Mouse (Mus musculus): ENCODE data around the gene Aph1b. TPM values are rescaled to one million over a fixed set of nuclear protein-coding genes. Genes with fewer than 3 reads are reported as not detected.
"Not testable (repeated sequence)": the region's sequence is repeated elsewhere in the genome, so short reads cannot be mapped to it uniquely, and the experiment has no call there.

Aph1b gene
- polyA plus RNA-seq (2015; fragmentation: Nextera tagmentation; extraction: Ambion mirVana) = 1.5 and 1.6 TPM in 2 replicates

DNA sequence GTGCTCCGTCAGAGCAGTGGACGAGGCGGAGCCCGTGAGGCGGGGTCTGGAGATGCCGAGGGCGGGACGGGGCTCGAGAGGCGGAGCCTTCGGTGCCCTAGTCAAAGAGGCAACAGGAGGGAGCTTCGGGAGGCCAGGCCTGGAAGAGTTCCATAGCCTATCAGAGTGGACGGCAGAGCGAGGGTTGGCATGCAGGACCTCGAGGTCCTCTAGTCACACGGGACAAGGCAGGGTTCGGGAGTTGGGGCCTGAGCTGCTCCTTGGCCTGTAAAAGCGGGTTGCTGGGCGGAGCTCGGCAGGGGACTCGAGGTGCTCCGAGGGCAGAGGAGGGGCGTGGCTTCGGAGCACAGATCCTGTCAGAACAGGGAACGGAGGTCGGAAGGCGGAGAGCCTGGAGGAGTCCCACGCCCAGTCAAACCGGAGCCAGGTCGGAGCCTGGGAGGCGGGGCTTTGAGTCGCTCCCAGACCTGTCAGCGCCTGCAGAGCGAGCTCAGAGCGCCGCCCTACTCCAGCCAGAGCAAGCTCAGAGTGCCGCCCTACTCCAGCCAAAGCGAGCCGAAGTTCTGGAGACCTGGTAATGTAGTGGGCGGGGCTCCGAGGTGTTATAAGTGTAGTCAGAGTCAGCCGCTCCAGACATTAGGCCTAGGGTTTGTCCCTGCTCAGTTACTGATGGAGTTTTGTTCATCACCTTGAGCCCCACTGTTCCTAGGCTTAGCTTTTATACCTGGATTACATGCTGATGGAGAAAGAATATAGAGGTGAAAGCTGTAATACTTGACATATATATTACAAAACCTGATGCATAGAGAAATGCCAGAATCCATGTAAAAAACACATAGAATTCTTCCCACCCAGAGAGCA, at the start of gene Aph1b:
TSS of gene Aph1b (minus strand) at position 27 of the 861 bp plus-strand sequence.
- H3K4me2 ChIP-seq = peak within 1 kb of the TSS; percentile 92
- peaks cover 28% of the 10 kb centered on the region for H3K4me1 ChIP-seq (replicated peaks)
- ATAC-seq (ENCODE audit: insufficient read depth) = peak; percentile 97
- under 1% methylated on average over 42 of the region's 42 CpGs for WGBS (ENCODE audit: insufficient replicate concordance)
- peak within 1 kb of the TSS; percentile 86 for H3K27ac ChIP-seq (replicated peaks)
- H3K9me3 ChIP-seq (replicated peaks) = no peaks in the 10 kb centered on the region
- H3K4me3 ChIP-seq (replicated peaks) = peak within 1 kb of the TSS; percentile 67
- H3K27me3 ChIP-seq = peaks cover 23% of the 10 kb centered on the region
- peak within 1 kb of the TSS; percentile 57 for H3K9ac ChIP-seq
- no peaks in the 10 kb centered on the region for H3K36me3 ChIP-seq (replicated peaks)

- under 1% methylated on average over 24 of the region's 24 CpGs for WGBS (ENCODE audit: insufficient replicate concordance)
- peaks cover 25% of the 10 kb centered on the region for H3K4me1 ChIP-seq (replicated peaks)
- no peaks in the 10 kb centered on the region for H3K27me3 ChIP-seq
- H3K4me3 ChIP-seq (replicated peaks) = peak overlapping the region; percentile 63
- no peaks in the 10 kb centered on the region for H3K9me3 ChIP-seq (replicated peaks)
- H3K36me3 ChIP-seq (replicated peaks) = peaks cover 8% of the 10 kb centered on the region
- no peak overlapping the region; the same call in 1 of the 2 replicates for H3K27ac ChIP-seq (replicated peaks)
- peak; percentile 43 for ATAC-seq (ENCODE audit: insufficient read depth)
- peak overlapping the region; percentile 58 for H3K9ac ChIP-seq
- peak overlapping the region; percentile 99 for H3K4me2 ChIP-seq
Measured at GRCm38 (mm10) chr9:66835097-66835480, 39.8 kb upstream of the Aph1b start.

GRCm38 (mm10) chr9:66834318-66835096, 39.2 kb upstream of the Aph1b start, which contains the start of gene Aph1c:
Gene Aph1c (minus strand): TSS chr9:66834726.
- Histone ChIP-seq H3K9ac (peak within 1 kb of the TSS; percentile 58), H3K36me3 (replicated peaks) (peaks cover 2% of the 10 kb centered on the region), H3K4me3 (replicated peaks) (peak within 1 kb of the TSS; percentile 63), H3K4me2 (peak within 1 kb of the TSS; percentile 99), H3K27me3 (no peaks in the 10 kb centered on the region), H3K9me3 (replicated peaks) (no peaks in the 10 kb centered on the region), H3K27ac (replicated peaks) (peak within 1 kb of the TSS; percentile 29; the same call in 1 of the 2 replicates), H3K4me1 (replicated peaks) (peaks cover 25% of the 10 kb centered on the region)
- ATAC-seq (ENCODE audit: insufficient read depth) = peak; percentile 98
- 1% methylated on average over 57 of the region's 58 CpGs for WGBS (ENCODE audit: insufficient replicate concordance)

GRCm38 (mm10) chr9:66833851-66834250, 38.6 kb upstream of the Aph1b start:
- Histone ChIP-seq H3K27me3 (no peaks in the 10 kb centered on the region), H3K36me3 (replicated peaks) (no peaks in the 10 kb centered on the region), H3K4me2 (peak overlapping the region; percentile 99), H3K27ac (replicated peaks) (0 out of 2 replicates have a peak overlapping the region, but pooled peaks have one; percentile 29), H3K9ac (peak overlapping the region; percentile 56), H3K4me1 (replicated peaks) (peaks cover 25% of the 10 kb centered on the region), H3K4me3 (replicated peaks) (peak overlapping the region; percentile 63), H3K9me3 (replicated peaks) (no peaks in the 10 kb centered on the region)
- 41% methylated on average over 7 of the region's 7 CpGs for WGBS (ENCODE audit: insufficient replicate concordance)
- ATAC-seq (ENCODE audit: insufficient read depth) = no peak

DNA sequence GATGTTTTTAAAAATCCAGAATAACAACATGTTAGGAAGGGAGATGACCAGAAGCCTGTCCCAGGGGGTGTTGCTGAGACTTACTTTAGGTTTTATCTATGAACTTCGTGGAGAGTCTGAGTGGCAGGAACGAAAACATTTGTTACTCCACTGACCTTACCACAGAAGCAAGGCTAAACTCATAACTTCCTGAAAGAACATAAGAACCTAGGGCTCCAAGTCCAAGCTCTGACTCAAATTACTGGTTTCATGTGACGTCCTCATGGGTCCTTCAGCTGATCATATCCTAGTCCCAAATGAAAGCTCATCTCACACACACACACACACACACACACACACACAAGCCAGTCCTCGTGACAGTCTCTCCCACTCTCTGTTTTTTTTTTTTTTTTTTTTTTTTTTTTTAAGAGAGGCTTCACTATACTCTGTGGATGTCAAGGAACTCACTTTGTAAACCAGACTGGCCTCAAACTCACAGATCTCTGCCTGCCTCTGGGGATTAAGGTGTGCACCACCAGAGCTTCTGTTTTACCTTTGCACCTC, 37.1 kb upstream of the Aph1b start:
- H3K4me2 ChIP-seq = no peak overlapping the region
- 0 out of 2 replicates have a peak overlapping the region, but pooled peaks have one; percentile 2 for H3K27ac ChIP-seq (replicated peaks)
- ATAC-seq (ENCODE audit: insufficient read depth) = no peak
- no peak overlapping the region for H3K4me3 ChIP-seq (replicated peaks)
- peaks cover 25% of the 10 kb centered on the region for H3K4me1 ChIP-seq (replicated peaks)
- H3K36me3 ChIP-seq (replicated peaks) = no peaks in the 10 kb centered on the region
- H3K9me3 ChIP-seq (replicated peaks) = no peaks in the 10 kb centered on the region
- no peaks in the 10 kb centered on the region for H3K27me3 ChIP-seq
- 20% methylated on average over 4 of the region's 4 CpGs for WGBS (ENCODE audit: insufficient replicate concordance)
- no peak overlapping the region for H3K9ac ChIP-seq

DNA sequence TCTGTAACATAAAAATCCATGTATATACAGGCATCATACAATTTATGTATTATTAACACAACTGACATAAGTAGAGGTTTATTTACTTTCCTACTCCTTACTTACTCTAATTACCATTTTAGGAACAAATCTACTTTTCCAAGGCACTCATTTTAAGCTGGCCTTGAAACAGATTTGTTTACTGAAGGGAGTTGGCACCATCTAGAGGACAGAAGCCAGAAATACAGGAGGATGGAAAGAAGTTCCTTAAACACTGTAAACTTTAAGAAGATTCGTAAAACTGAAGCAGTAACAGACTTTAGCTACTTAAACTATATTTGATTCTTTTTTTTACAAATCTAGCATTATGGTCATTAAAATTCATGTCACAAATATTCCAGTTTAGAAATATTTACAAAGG, 30.7 kb upstream of the Aph1b start:
- Histone ChIP-seq H3K4me3 (replicated peaks) (no peak overlapping the region), H3K9me3 (replicated peaks) (no peaks in the 10 kb centered on the region), H3K27me3 (no peaks in the 10 kb centered on the region), H3K9ac (no peak overlapping the region), H3K4me2 (no peak overlapping the region), H3K27ac (replicated peaks) (no peak overlapping the region), H3K4me1 (replicated peaks) (0 out of 2 replicates have a peak, but pooled peaks cover under 1% of the 10 kb centered on the region), H3K36me3 (replicated peaks) (no peaks in the 10 kb centered on the region)
- no peak for ATAC-seq (ENCODE audit: insufficient read depth)
- WGBS (ENCODE audit: insufficient replicate concordance) = 29% methylated on average over 1 of the region's 1 CpGs

DNA sequence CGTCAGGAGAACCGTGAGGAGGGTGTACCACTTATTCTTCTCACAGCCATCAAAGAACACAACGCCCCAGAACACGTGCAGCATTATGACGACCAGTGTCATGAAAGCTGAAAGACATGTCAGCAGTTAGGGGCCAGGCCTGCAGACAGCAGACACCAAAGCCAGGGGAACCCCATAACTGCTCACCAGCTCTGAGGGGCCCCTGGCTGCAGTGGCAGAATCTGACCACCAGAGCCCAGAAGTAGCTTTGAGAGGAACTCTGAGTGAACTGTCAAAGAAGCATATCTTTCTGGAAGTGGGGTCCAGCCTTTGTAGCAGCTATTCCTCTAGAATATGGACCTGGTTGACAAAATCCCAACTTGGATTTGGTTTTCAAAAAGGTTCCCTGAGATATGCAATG, 27.0 kb upstream of the Aph1b start:
- not testable (repeated sequence) for H3K27ac ChIP-seq (replicated peaks); H3K36me3 ChIP-seq (replicated peaks); H3K9ac ChIP-seq; ATAC-seq (ENCODE audit: insufficient read depth); H3K4me2 ChIP-seq; H3K9me3 ChIP-seq (replicated peaks); H3K4me3 ChIP-seq (replicated peaks); H3K4me1 ChIP-seq (replicated peaks); H3K27me3 ChIP-seq
- WGBS (ENCODE audit: insufficient replicate concordance) = no CpG with 5 or more reads among the region's 5 CpGs

DNA sequence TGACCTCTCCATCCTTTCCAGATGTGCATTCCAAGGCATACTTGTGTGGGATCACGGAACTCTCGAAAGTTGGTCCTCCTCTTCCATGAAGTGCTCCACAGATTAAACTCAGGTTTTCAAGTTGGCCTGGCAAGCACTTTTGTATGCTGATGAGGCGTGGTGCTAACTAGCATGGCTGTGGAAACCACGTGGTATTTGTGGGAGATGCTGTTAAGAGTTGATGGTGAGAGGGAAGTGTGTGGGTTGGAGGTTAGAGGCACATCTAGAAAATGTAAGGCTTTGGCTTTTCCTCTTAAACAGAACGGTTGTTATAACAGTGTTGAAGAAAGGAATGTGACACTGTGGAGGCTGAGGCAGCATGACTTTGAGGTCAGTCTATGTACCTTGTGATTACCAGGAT, 25.7 kb upstream of the Aph1b start:
- no peak for ATAC-seq (ENCODE audit: insufficient read depth)
- 44% methylated on average over 5 of the region's 5 CpGs for WGBS (ENCODE audit: insufficient replicate concordance)
- Histone ChIP-seq H3K27me3 (no peaks in the 10 kb centered on the region), H3K4me3 (replicated peaks) (no peak overlapping the region), H3K9me3 (replicated peaks) (no peaks in the 10 kb centered on the region), H3K9ac (no peak overlapping the region), H3K4me1 (replicated peaks) (no peaks in the 10 kb centered on the region), H3K36me3 (replicated peaks) (no peaks in the 10 kb centered on the region), H3K4me2 (no peak overlapping the region), H3K27ac (replicated peaks) (no peak overlapping the region)

- Histone ChIP-seq H3K4me2 (no peak overlapping the region), H3K9me3 (replicated peaks) (no peaks in the 10 kb centered on the region), H3K4me3 (replicated peaks) (no peak overlapping the region), H3K27ac (replicated peaks) (no peak overlapping the region), H3K9ac (no peak overlapping the region), H3K27me3 (peaks cover 8% of the 10 kb centered on the region), H3K36me3 (replicated peaks) (no peaks in the 10 kb centered on the region), H3K4me1 (replicated peaks) (no peaks in the 10 kb centered on the region)
- no peak for ATAC-seq (ENCODE audit: insufficient read depth)
- 52% methylated on average over 2 of the region's 2 CpGs for WGBS (ENCODE audit: insufficient replicate concordance)
Measured at GRCm38 (mm10) chr9:66813392-66813791, 18.1 kb upstream of the Aph1b start.

- ATAC-seq (ENCODE audit: insufficient read depth); H3K4me1 ChIP-seq (replicated peaks); H3K9me3 ChIP-seq (replicated peaks); H3K27ac ChIP-seq (replicated peaks); H3K9ac ChIP-seq; H3K36me3 ChIP-seq (replicated peaks); H3K4me3 ChIP-seq (replicated peaks): not testable (repeated sequence)
- H3K27me3 ChIP-seq = peaks cover 60% of the 10 kb centered on the region
- peak overlapping the region; percentile 47 for H3K4me2 ChIP-seq
- 5% methylated on average over 33 of the region's 37 CpGs for WGBS (ENCODE audit: insufficient replicate concordance)
Measured at GRCm38 (mm10) chr9:66805951-66806350, 10.7 kb upstream of the Aph1b start.

DNA sequence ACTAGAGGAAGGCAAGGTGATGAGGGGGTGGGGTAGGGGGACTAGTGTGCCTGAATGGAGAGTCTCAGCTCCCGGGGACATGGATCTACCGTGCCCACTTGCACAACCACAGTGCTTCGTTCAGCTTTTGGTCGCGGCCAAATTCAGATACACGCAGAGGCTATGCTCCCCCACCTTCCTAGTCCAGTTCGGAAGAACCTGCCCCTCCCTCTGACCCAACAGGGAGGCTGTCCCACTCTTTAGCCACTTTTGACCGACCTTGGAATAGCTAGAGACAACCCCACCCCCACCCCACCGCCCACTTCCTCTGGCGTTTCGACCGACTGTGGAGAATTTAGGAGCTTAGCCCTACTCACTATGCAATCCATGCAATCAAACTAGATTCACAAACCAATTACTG, 6.7 kb upstream of the Aph1b start:
- Histone ChIP-seq H3K36me3 (replicated peaks) (no peaks in the 10 kb centered on the region), H3K27ac (replicated peaks) (no peak overlapping the region), H3K9me3 (replicated peaks) (no peaks in the 10 kb centered on the region), H3K9ac (no peak overlapping the region), H3K27me3 (peaks cover 46% of the 10 kb centered on the region), H3K4me3 (replicated peaks) (no peak overlapping the region), H3K4me1 (replicated peaks) (peaks cover 11% of the 10 kb centered on the region), H3K4me2 (peak overlapping the region; percentile 38)
- 26% methylated on average over 12 of the region's 12 CpGs for WGBS (ENCODE audit: insufficient replicate concordance)
- ATAC-seq (ENCODE audit: insufficient read depth) = peak; percentile 56

Measured in liver, embryonic 15.5 days (tissue).